Mouse (Mus musculus) CH12.LX (cell line): ENCODE results near the gene Gimap7. TPM values are rescaled to one million over a fixed set of nuclear protein-coding genes. Genes with fewer than 3 reads are reported as not detected.

ENCODE experiments used
- DNase-seq: peaks from one replicate; pipeline ENCODE4 v3.0.0-alpha.2; 2013; ENCODE audit errors: extremely low read depth
- H3K27ac ChIP-seq: 2 replicates; pipeline ENCODE4 v1.5.1; 2012; ENCODE audit warnings: low read depth, mild to moderate bottlenecking, control low read depth, moderate library complexity; ENCODE audit not compliant: insufficient read depth
- H3K27me3 ChIP-seq: replicated peaks from 2 replicates; pipeline ENCODE3; 2012; ENCODE audit warnings: inconsistent platforms
- H3K36me3 ChIP-seq, 2 experiments: replicated peaks in 1 of 2; 2 replicates each; pipeline versions ENCODE3 to v1.6.1; 2012; ENCODE audit warnings: inconsistent platforms in 1 of 2, low read length in 1 of 2, mild to moderate bottlenecking in 1 of 2, mixed read lengths in 1 of 2, moderate library complexity in 1 of 2; ENCODE audit not compliant: control insufficient read depth in 1 of 2, insufficient read depth in 1 of 2
- H3K4me1 ChIP-seq, 2 experiments: 2 replicates each; pipeline ENCODE4 v1.6.1; 2012; ENCODE audit warnings: inconsistent platforms in 1 of 2, moderate library complexity in 1 of 2; ENCODE audit not compliant: insufficient read depth in 2 of 2, control insufficient read depth in 1 of 2
- H3K4me2 ChIP-seq: 2 replicates; pipeline ENCODE4 v1.6.1; 2012; ENCODE audit warnings: low read depth, mild to moderate bottlenecking, control low read depth; ENCODE audit not compliant: poor library complexity, insufficient read depth, severe bottlenecking
- H3K4me3 ChIP-seq, 3 experiments: fragments of 150-350 bp in 1 of 3; sonication (generic) in 1 of 3; replicated peaks in 1 of 3; 2 replicates each; pipeline versions ENCODE3 to v1.5.1; 2011 to 2012; ENCODE audit warnings: low read depth in 2 of 3, low read length in 2 of 3, mild to moderate bottlenecking in 2 of 3, moderate library complexity in 2 of 3, control low read depth in 1 of 3, improper control_type of control experiment in 1 of 3, inconsistent platforms in 1 of 3, mixed read lengths in 1 of 3; ENCODE audit not compliant: poor library complexity in 1 of 3
- H3K79me2 ChIP-seq: replicated peaks from 2 replicates; pipeline ENCODE4 v1.6.1; 2012; ENCODE audit warnings: mild to moderate bottlenecking, moderate library complexity; ENCODE audit not compliant: control insufficient read depth, poor library complexity, insufficient read depth, severe bottlenecking; ENCODE audit errors: extremely low read depth
- H3K9ac ChIP-seq: 2 replicates; pipeline ENCODE4 v1.6.1; 2012; ENCODE audit warnings: low read depth, mild to moderate bottlenecking, control low read depth, moderate library complexity; ENCODE audit not compliant: insufficient read depth
- H3K9me3 ChIP-seq: replicated peaks from 2 replicates; pipeline ENCODE3; 2012; ENCODE audit warnings: low read length, inconsistent platforms, mixed read lengths
- CHD1 ChIP-seq: IDR thresholded peaks from 2 replicates; pipeline ENCODE4 v1.6.1; 2012; ENCODE audit warnings: low read depth, low read length, improper control_type of control experiment, inconsistent platforms
- ELF1 ChIP-seq: IDR thresholded peaks from 2 replicates; pipeline ENCODE4 v1.6.1; 2014; ENCODE audit warnings: low read depth, mild to moderate bottlenecking, inconsistent platforms, low read length, improper control_type of control experiment
- EP300 ChIP-seq: IDR thresholded peaks from 2 replicates; pipeline ENCODE4 v1.6.1; 2011; ENCODE audit warnings: low read length, improper control_type of control experiment
- IRF4 ChIP-seq: IDR thresholded peaks from 2 replicates; pipeline ENCODE4 v1.6.1; 2014; ENCODE audit warnings: low read depth, mild to moderate bottlenecking, inconsistent platforms, low read length, improper control_type of control experiment
- JUND ChIP-seq: conservative IDR thresholded peaks from 2 replicates; pipeline ENCODE4 v1.6.1; 2011; ENCODE audit warnings: low read depth, low read length, improper control_type of control experiment
- MAX ChIP-seq: IDR thresholded peaks from 2 replicates; pipeline ENCODE4 v1.6.1; 2011; ENCODE audit warnings: low read length, improper control_type of control experiment
- MXI1 ChIP-seq: IDR thresholded peaks from 2 replicates; pipeline ENCODE4 v1.6.1; 2011; ENCODE audit warnings: mild to moderate bottlenecking, low read depth, low read length, improper control_type of control experiment
- NELFE ChIP-seq: IDR thresholded peaks from 2 replicates; pipeline ENCODE4 v1.6.1; 2011; ENCODE audit warnings: low read depth, low read length, improper control_type of control experiment
- PAX5 ChIP-seq: IDR thresholded peaks from 2 replicates; pipeline ENCODE4 v1.6.1; 2012; ENCODE audit warnings: low read length, inconsistent platforms, mixed read lengths
- POLR2A ChIP-seq: IDR thresholded peaks from 2 replicates; pipeline ENCODE4 v1.6.1; 2011; ENCODE audit warnings: low read depth, mild to moderate bottlenecking, improper control_type of control experiment, low read length
- POLR2AphosphoS2 ChIP-seq: IDR thresholded peaks from 2 replicates; pipeline ENCODE4 v1.6.1; 2011; ENCODE audit warnings: low read depth, low read length, improper control_type of control experiment
- RAD21 ChIP-seq: IDR thresholded peaks from 2 replicates; pipeline ENCODE4 v1.6.1; 2011; ENCODE audit warnings: low read depth, mild to moderate bottlenecking, low read length, improper control_type of control experiment, moderate library complexity
- TBP ChIP-seq: conservative IDR thresholded peaks from 2 replicates; pipeline ENCODE4 v1.6.1; 2011; ENCODE audit warnings: low read depth, low read length, improper control_type of control experiment
- TCF12 ChIP-seq: IDR thresholded peaks from 2 replicates; pipeline ENCODE4 v1.6.1; 2014; ENCODE audit warnings: low read depth, mild to moderate bottlenecking, inconsistent platforms, low read length, improper control_type of control experiment
- USF1 ChIP-seq: IDR thresholded peaks from 2 replicates; pipeline ENCODE4 v1.6.1; 2014; ENCODE audit warnings: low read depth, mild to moderate bottlenecking, inconsistent platforms, low read length, improper control_type of control experiment
- ZNF384 ChIP-seq: IDR thresholded peaks from 2 replicates; pipeline ENCODE4 v1.6.1; 2012; ENCODE audit warnings: low read depth, low read length, improper control_type of control experiment, inconsistent platforms
- dilution Hi-C: fragments of 300-500 bp; cut with MboI; formaldehyde crosslinking; loops from 2 replicates; pipeline ENCODE4 v1.14.3; 2020; ENCODE audit warnings: low sequenced_read_pairs; ENCODE audit not compliant: extremely low pct_unique_long_range_greater_than_20kb, extremely low pct_ligation_motif_present
- in situ Hi-C: fragments of 300-500 bp; cut with MboI; formaldehyde crosslinking; loops from 3 replicates; pipeline ENCODE4 v1.14.3; 2019; ENCODE audit warnings: low sequenced_read_pairs, low pct_ligation_motif_present, low pct_unique_long_range_greater_than_20kb, mixed read lengths
- polyA plus RNA-seq: library from polyadenylated mRNA; unstranded; fragments of >175 nt; gene quantifications from 2 replicates; pipeline ENCODE4 v1.2.1, GENCODE M21; 2012; ENCODE audit warnings: low read depth; ENCODE audit not compliant: insufficient read length
- total RNA-seq, 2 experiments: library from RNA; depleted of rRNA; stranded (reverse); fragments of 300-350 nt in 1 of 2; fragments of >200 nt in 1 of 2; gene quantifications; 2 replicates each; pipeline ENCODE4 v1.2.3; 2012 to 2014

Gene Gimap7
- total and polyA plus RNA-seq, 3 experiments: 4.2 to 14.5 (median 7.0) TPM

- 0 out of 2 replicates have a peak, but pooled peaks have one; percentile 55 for TF ChIP-seq POLR2AphosphoS2
Observed at GRCm38 (mm10) chr6:48738961-48739779, 20.7 kb downstream of the Gimap7 start, which contains the start of gene Gimap1 (continued).

DNA sequence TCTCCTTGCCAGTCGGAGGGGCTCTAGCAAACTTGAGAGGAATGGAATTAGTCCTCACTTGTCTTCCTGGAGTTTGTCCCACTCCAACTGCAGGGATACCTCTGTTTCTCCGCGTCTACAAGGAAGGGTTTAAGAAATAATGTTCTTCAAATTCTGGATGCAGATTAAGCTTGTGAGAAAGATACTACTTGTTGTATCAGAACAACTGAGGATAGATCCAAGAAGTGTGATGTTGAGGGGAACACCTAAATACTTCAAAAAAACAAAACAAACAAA is 21.3 kb downstream of the Gimap7 start:
- in situ Hi-C loops (loop anchor here (5.0 kb wide), 1 partner anchor 37 kb away; no protein-coding TSS in a partner anchor), dilution Hi-C loops (no loop called here)
- peaks cover 25 to 36% of the 10 kb centered on the region in 2 experiments for H3K36me3 ChIP-seq
- no peak for TF ChIP-seq PAX5
- peak; percentile 46; the same call in 1 of the 2 replicates for TF ChIP-seq CHD1
- 0 out of 2 replicates have a peak, but pooled peaks have one; percentile 8 for TF ChIP-seq MAX
- H3K27me3 ChIP-seq: no peaks in the 10 kb centered on the region
- H3K9ac ChIP-seq: peak overlapping the region; percentile 82
- DNase-seq: no peak
- H3K4me2 ChIP-seq: peak overlapping the region; percentile 89
- peaks cover 11% of the 10 kb centered on the region for H3K9me3 ChIP-seq
- H3K4me1 ChIP-seq: peaks cover 13 to 60% of the 10 kb centered on the region in 2 experiments
- H3K79me2 ChIP-seq: peaks cover 67% of the 10 kb centered on the region
- H3K27ac ChIP-seq: peak overlapping the region; percentile 83
- H3K4me3 ChIP-seq: peak overlapping the region; percentile 66 to 76 (median 72)

DNA sequence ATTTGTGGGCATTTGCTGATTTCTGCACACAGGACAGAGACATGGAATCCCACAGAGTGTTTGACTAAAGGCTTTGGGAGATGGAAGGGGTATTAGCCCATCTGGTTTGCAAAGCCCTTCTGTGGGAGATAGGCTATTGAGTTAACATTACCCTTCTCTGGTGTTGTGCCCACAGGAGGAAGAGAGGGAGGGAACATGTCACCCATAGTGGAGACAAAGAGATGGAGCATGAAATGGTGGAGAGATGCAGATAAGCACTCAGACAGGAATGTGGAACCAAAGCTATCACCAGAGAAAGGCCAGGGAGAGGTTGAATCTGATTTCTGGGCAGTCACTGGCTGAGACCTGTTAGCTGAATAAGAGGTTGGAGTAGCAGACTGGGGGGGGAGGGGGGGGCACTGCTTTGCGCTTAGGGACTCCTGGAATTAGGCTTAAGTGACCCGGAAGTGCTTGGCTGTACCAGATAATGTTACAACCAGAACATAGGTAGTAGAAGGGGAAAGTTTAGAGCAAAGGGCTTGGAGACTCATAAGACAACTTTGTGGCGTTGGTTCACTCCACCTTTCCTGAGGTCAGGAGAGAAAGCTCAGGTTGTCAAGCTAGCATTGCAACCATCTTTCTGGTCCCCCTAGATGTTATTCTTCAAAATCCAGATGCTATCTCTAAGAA is 22.2 kb downstream of the Gimap7 start:
- H3K4me1 ChIP-seq: peaks cover 12 to 64% of the 10 kb centered on the region in 2 experiments
- H3K79me2 ChIP-seq: peaks cover 67% of the 10 kb centered on the region
- peak overlapping the region; percentile 82 for H3K9ac ChIP-seq
- in situ Hi-C loops (no loop called here), dilution Hi-C loops (no loop called here)
- peak; percentile 72; the same call in 1 of the 2 replicates for TF ChIP-seq ELF1
- TF ChIP-seq JUND: no peak
- TF ChIP-seq POLR2AphosphoS2: peak; percentile 47; the same call in 1 of the 2 replicates
- H3K27ac ChIP-seq: peak overlapping the region; percentile 90
- peak overlapping the region; percentile 66 to 76 (median 72) for H3K4me3 ChIP-seq
- no peak for DNase-seq
- no peaks in the 10 kb centered on the region for H3K27me3 ChIP-seq
- peaks cover 11% of the 10 kb centered on the region for H3K9me3 ChIP-seq
- H3K4me2 ChIP-seq: peak overlapping the region; percentile 89
- peaks cover 25 to 36% of the 10 kb centered on the region in 2 experiments for H3K36me3 ChIP-seq

- in situ Hi-C loops (no loop called here), dilution Hi-C loops (no loop called here)
- Histone ChIP-seq H3K27ac (peak overlapping the region; percentile 90), H3K9ac (peak overlapping the region; percentile 82), H3K9me3 (peaks cover 9% of the 10 kb centered on the region), H3K27me3 (no peaks in the 10 kb centered on the region), H3K4me1 (peaks cover 12 to 62% of the 10 kb centered on the region in 2 experiments), H3K36me3 (peaks cover 25 to 31% of the 10 kb centered on the region in 2 experiments), H3K4me2 (peak overlapping the region; percentile 89), H3K4me3 (peak overlapping the region; percentile 66 to 76 (median 72)), H3K79me2 (peaks cover 67% of the 10 kb centered on the region)
- peak; percentile 65 for DNase-seq
- TF ChIP-seq IRF4: 0 out of 2 replicates have a peak, but pooled peaks have one; percentile 6
- TF ChIP-seq ELF1: no peak
- no peak for TF ChIP-seq RAD21
- peak; percentile 63 for TF ChIP-seq POLR2A
- TF ChIP-seq MXI1: peak; percentile 11; the same call in 1 of the 2 replicates
- 0 out of 2 replicates have a peak, but pooled peaks have one; percentile 18 for TF ChIP-seq POLR2AphosphoS2
- TF ChIP-seq ZNF384: no peak
- TF ChIP-seq USF1: no peak
- TF ChIP-seq NELFE: 0 out of 2 replicates have a peak, but pooled peaks have one; percentile 40
- 0 out of 2 replicates have a peak, but pooled peaks have one; percentile 31 for TF ChIP-seq TBP
- TF ChIP-seq TCF12: peak; percentile 45; the same call in 1 of the 2 replicates
- 0 out of 2 replicates have a peak, but pooled peaks have one; percentile 0 for TF ChIP-seq MAX
- TF ChIP-seq EP300: peak; percentile 28; the same call in 1 of the 2 replicates
Observed at GRCm38 (mm10) chr6:48741273-48741672, 22.9 kb downstream of the Gimap7 start.
